Mouse (Mus musculus) hindbrain, postnatal 0 days (tissue): ENCODE data around the gene Lrrc46. TPM values are rescaled to one million over a fixed set of nuclear protein-coding genes. Genes with fewer than 3 reads are reported as not detected.

Source experiments
- ATAC-seq: fragments of 200-750 bp; cut with Nextera tagmentation; 2 replicates; pipeline ENCODE4 v1.8.0; 2017; ENCODE audit warnings: mild to moderate bottlenecking, moderate TSS enrichment, moderate library complexity
- DNase-seq: peaks from one replicate; pipeline ENCODE4 v3.0.0-alpha.2; 2015; ENCODE audit warnings: low spot score
- H3K27ac ChIP-seq: fragments of 300-500 bp; sonication (generic); 2 replicates; pipeline ENCODE4 v1.5.1; 2014; ENCODE audit warnings: mild to moderate bottlenecking
- H3K27me3 ChIP-seq: fragments of 300-500 bp; sonication (generic); 2 replicates; pipeline ENCODE4 v1.6.1; 2014; ENCODE audit warnings: low read length, mixed read lengths; ENCODE audit not compliant: insufficient read depth
- H3K36me3 ChIP-seq: fragments of 300-500 bp; sonication (generic); 2 replicates; pipeline ENCODE4 v1.6.1; 2014; ENCODE audit warnings: low read length, mixed read lengths; ENCODE audit not compliant: insufficient read depth
- H3K4me1 ChIP-seq: fragments of 300-500 bp; sonication (generic); 2 replicates; pipeline ENCODE4 v1.6.1; 2014; ENCODE audit warnings: antibody characterized with exemption, low read length, mixed read lengths; ENCODE audit not compliant: insufficient read depth
- H3K4me2 ChIP-seq: fragments of 300-500 bp; sonication (generic); 2 replicates; pipeline ENCODE4 v1.6.1; 2014; ENCODE audit warnings: low read depth, mild to moderate bottlenecking, low read length, moderate library complexity, mixed read lengths
- H3K4me3 ChIP-seq: fragments of 300-500 bp; sonication (generic); 2 replicates; pipeline ENCODE4 v1.5.1; 2014; ENCODE audit warnings: low read length
- H3K9ac ChIP-seq: fragments of 300-500 bp; sonication (generic); replicated peaks from 2 replicates; pipeline ENCODE4 v1.6.1; 2014; ENCODE audit warnings: mild to moderate bottlenecking, low read length, moderate library complexity, mixed read lengths
- H3K9me3 ChIP-seq: fragments of 300-500 bp; sonication (generic); 2 replicates; pipeline ENCODE4 v1.6.1; 2016; ENCODE audit warnings: low read length, mixed read lengths
- CTCF ChIP-seq: IDR thresholded peaks from 2 replicates; pipeline ENCODE4 v1.5.1; 2016; ENCODE audit warnings: antibody characterized with exemption, control low read depth, low read depth
- WGBS: fragments of 180-500 bp; shearing (Covaris S2); extraction: QIAGEN DNeasy Blood & Tissue Kit; methylation state at CpG from one replicate; pipeline ENCODE4 v1.1.7; 2014; 5-methylcytosine and 5-hydroxymethylcytosine counted together
- polyA plus RNA-seq: library from polyadenylated mRNA; unstranded; fragments of >200 nt; fragmentation: Nextera tagmentation; extraction: Ambion mirVana; gene quantifications from 2 replicates; pipeline ENCODE4 v1.2.1, GENCODE M21; 2015
- total RNA-seq: library from RNA; depleted of rRNA; stranded (reverse); fragments of >200 nt; gene quantifications from 2 replicates; pipeline ENCODE4 v1.2.3, GENCODE M21; 2014

Gene Lrrc46
- total and polyA plus RNA-seq, 2 experiments from 2014 or later, result 3.5 TPM

DNA sequence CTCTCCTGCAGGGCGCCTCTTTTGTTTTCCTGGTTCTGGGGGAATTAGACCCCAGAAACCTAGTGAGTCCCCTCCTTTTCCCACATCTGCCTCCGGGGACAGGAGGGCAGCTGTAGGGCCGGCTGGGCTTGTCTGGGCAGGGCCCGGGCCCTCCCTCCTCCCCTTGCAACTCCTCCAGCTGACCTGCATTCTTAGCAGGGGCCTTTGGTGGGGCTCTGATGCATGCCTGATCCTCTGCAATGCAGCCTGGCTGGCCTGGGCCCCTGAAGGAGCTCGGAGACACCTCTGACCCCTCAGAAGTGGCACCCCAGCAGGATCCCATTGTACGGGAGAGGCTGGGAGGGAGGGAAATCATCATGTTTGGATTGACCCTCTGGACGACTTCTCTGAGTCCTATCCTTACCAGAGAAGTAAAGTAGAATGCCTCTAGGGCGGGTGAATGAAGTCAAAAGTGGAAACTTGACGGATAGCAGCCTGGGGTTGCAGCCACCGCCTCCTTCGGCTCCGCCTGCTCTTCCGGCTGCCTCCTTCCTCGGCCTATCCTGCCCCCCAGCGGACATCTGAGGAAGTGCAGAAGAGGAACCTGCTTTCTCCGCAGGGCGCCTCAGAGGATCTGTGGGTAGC lies 15.4 kb downstream of the Lrrc46 start:
- peak; percentile 98 for TF ChIP-seq CTCF
- Histone ChIP-seq H3K27ac (peak overlapping the region; percentile 41; the same call in 1 of the 2 replicates), H3K27me3 (peaks cover 41% of the 10 kb centered on the region), H3K9me3 (no peaks in the 10 kb centered on the region), H3K9ac (peak overlapping the region; percentile 4; the same call in 1 of the 2 replicates), H3K4me3 (peak overlapping the region; percentile 18; the same call in 1 of the 2 replicates), H3K4me1 (no peaks in the 10 kb centered on the region), H3K36me3 (no peaks in the 10 kb centered on the region), H3K4me2 (peak overlapping the region; percentile 42)
- ATAC-seq (no peak; the same call in 1 of the 2 replicates), DNase-seq (peak; percentile 90)
- WGBS, result 3% methylated on average over 17 of the region's 17 CpGs

DNA sequence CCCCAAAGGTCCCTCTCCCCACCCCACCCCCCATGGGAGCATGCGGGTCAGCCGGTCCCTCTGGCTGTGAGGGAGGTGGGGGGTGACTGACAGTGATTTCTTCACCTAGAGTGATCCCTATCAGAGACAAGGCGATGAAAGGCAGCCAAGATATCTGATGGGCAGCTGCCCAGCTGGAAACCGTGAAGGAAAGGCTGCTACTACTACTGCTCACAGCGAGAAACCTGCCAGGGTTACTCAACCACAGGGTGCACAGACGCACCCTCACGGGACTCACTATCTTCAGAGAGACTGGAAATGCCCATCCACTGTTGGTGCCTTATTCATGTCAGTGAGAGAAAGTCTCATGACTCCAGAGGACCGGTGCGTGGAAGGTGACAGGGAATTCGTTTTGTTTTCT lies 16.2 kb downstream of the Lrrc46 start:
- Histone ChIP-seq H3K9me3 (no peaks in the 10 kb centered on the region), H3K4me2 (no peak overlapping the region), H3K4me1 (no peaks in the 10 kb centered on the region), H3K4me3 (no peak overlapping the region), H3K27me3 (peaks cover 49% of the 10 kb centered on the region), H3K27ac (no peak overlapping the region), H3K9ac (no peak overlapping the region), H3K36me3 (no peaks in the 10 kb centered on the region)
- ATAC-seq (no peak), DNase-seq (no peak)
- no peak for TF ChIP-seq CTCF
- 34% methylated on average over 10 of the region's 10 CpGs for WGBS

DNA sequence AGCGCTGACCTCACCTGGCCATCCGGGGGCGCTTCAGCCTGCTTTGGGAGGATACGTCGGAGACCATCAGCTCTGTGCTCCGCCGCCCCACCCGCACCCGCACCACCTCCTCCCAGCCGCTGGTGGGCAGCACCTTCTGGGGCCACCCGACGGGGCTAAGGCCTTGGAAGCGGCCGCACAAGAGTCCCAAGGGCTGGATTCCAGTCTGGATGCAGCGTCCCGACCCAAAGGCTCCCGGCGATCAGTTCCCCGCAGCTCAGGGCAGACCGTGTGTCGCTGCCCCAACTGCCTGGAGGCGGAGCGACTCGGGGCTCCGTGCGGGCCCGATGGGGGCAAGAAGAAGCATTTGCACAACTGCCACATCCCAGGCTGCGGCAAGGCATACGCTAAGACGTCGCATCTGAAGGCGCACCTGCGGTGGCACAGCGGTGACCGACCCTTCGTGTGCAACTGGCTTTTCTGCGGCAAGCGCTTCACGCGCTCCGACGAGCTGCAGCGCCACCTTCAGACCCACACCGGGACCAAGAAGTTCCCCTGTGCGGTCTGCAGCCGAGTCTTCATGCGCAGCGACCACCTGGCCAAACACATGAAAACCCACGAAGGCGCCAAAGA lies 19.2 kb downstream of the Lrrc46 start:
- peak overlapping the region; percentile 39 for H3K4me3 ChIP-seq
- H3K9ac ChIP-seq, result peak overlapping the region; percentile 46
- ATAC-seq (peak; percentile 84), DNase-seq (peak; percentile 83)
- peak overlapping the region; percentile 70 for H3K4me2 ChIP-seq
- WGBS, result 2% methylated on average over 50 of the region's 50 CpGs
- H3K27me3 ChIP-seq, result peaks cover 71% of the 10 kb centered on the region
- H3K27ac ChIP-seq, result no peak overlapping the region
- H3K9me3 ChIP-seq, result no peaks in the 10 kb centered on the region
- TF ChIP-seq CTCF, result peak; percentile 71
- no peaks in the 10 kb centered on the region for H3K4me1 ChIP-seq
- H3K36me3 ChIP-seq, result no peaks in the 10 kb centered on the region

DNA sequence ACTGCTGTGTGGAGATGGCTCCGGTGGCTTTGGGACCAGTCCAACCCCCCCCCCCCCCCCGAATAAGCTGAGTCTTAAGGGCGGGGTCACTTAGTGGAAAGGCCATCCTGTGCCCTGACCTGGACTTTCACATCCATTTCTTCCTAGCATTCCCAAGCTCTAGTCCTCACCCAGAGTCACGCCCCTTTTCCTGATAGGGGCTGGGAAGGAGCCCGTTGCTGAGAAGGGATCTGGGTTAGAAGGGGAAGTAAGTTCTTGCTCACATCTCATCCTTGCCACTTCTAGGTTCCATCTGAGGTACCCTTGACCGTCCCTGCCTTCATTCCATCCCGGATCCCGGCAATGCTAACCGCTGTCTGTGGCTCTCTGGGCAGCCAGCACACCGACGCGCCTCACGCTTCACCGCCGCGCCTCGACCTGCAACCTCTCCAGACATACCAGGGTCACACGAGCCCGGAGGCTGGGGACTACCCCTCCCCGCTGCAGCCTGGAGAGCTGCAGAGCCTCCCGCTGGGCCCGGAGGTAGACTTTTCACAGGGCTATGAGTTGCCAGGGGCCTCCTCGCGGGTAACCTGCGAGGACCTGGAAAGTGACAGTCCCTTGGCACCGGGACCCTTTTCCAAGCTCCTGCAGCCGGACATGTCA lies 20.0 kb downstream of the Lrrc46 start:
- H3K9me3 ChIP-seq, result no peaks in the 10 kb centered on the region
- no peak overlapping the region for H3K27ac ChIP-seq
- no peak for DNase-seq
- H3K27me3 ChIP-seq, result peaks cover 78% of the 10 kb centered on the region
- TF ChIP-seq CTCF, result no peak
- H3K4me1 ChIP-seq, result no peaks in the 10 kb centered on the region
- peak overlapping the region; percentile 39 for H3K4me3 ChIP-seq
- peak overlapping the region; percentile 70 for H3K4me2 ChIP-seq
- no peak overlapping the region for H3K9ac ChIP-seq
- H3K36me3 ChIP-seq, result no peaks in the 10 kb centered on the region
- 2% methylated on average over 27 of the region's 27 CpGs for WGBS
- ATAC-seq, result peak; percentile 8; the same call in 1 of the 2 replicates

DNA sequence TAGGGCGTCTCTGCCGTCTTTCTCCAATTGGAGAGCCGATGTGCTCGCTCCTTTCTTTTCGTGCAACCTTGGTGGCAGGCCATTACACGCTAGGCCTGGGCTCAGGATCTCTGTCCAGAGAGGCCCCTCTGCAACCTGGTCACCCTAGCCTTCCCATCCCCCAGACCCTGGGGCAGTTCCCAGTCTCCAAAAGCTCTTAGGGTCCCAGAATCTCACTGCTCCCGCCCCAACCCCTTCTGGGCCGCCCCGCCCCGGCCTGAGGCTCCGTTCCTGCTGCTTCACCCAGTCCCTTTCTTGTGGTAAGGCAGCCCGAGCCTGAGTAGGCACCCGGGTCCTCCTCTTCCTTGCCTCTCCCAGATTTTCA lies 21.9 kb downstream of the Lrrc46 start:
- Histone ChIP-seq H3K27ac (no peak overlapping the region), H3K4me3 (no peak overlapping the region), H3K36me3 (no peaks in the 10 kb centered on the region), H3K4me2 (no peak overlapping the region), H3K9me3 (no peaks in the 10 kb centered on the region), H3K4me1 (no peaks in the 10 kb centered on the region), H3K27me3 (peaks cover 76% of the 10 kb centered on the region), H3K9ac (no peak overlapping the region)
- whole genome bisulfite sequencing, result 1% methylated on average over 13 of the region's 13 CpGs
- ATAC-seq, result no peak
- no peak for TF ChIP-seq CTCF
- DNase-seq, result no peak

DNA sequence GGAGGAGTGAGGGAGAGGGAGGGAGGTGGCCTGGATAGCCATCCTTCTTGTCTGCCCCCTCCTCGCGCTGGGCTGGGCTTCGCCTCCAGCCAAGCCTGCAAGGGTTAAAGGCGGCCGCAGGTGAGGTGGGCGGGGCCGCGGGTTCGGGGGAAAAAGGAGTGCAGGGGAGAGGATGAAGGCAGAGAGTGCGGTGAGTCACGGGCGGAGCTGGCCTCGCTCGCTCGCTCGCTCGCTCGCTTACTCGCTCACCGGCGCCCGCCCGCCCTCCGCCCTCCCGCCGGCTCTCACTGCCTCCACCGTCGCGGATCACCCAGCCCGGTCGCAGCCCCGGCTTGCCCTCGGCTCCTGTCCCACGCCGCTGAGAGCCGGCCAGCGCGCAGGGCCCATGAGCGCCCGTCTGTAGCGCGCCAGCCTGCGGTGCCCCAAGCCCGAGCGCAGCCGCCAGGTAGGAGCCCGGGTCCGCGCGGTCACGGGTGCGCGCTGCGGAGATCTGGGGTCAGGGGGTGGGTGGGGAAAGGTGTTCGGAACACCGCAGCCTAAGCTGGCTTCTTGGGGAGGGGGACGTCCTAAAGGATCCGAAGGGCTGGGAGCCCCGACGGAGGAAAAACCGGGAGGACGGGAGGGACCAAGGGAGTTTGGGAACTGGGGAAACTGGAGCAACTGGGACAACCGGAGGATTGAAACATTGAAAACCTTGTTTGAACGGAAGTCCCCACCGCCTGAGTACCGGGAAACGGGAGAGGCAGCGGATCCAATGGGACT lies 22.4 kb downstream of the Lrrc46 start:
- 1% methylated on average over 66 of the region's 68 CpGs for WGBS
- peak overlapping the region; percentile 22 for H3K4me3 ChIP-seq
- ATAC-seq, result no peak
- peaks cover 72% of the 10 kb centered on the region for H3K27me3 ChIP-seq
- H3K4me1 ChIP-seq, result no peaks in the 10 kb centered on the region
- DNase-seq, result no peak
- TF ChIP-seq CTCF, result no peak
- H3K27ac ChIP-seq, result no peak overlapping the region
- no peak overlapping the region for H3K9ac ChIP-seq
- H3K36me3 ChIP-seq, result no peaks in the 10 kb centered on the region
- H3K9me3 ChIP-seq, result no peaks in the 10 kb centered on the region
- peak overlapping the region; percentile 43 for H3K4me2 ChIP-seq
